Mouse (Mus musculus) embryonic fibroblast, embryonic 13.5 days (primary cell): Measurements from ENCODE around the gene Stkld1.

Experiments used
- CTCF ChIP-seq: IDR thresholded peaks from 2 replicates; pipeline ENCODE4 v1.5.1; 2011; ENCODE audit warnings: mild to moderate bottlenecking, control low read depth, low read length, moderate library complexity, borderline replicate concordance; ENCODE audit not compliant: insufficient read depth
- POLR2A ChIP-seq: IDR thresholded peaks from 2 replicates; pipeline ENCODE4 v1.6.1; 2011; ENCODE audit warnings: low read depth, mild to moderate bottlenecking, control low read depth, low read length, moderate library complexity

GRCm38 (mm10) chr2:26980361-26980760, 46.5 kb downstream of the Stkld1 start:
- TF ChIP-seq POLR2A (no peak), CTCF (no peak)
